Mouse (Mus musculus): ENCODE results near the gene Atp5c1.

- TF ChIP-seq CTCF (IDR thresholded peaks at IDR 0.05; ENCODE audit: low read depth, low read length), result no peak
- TF ChIP-seq POLR2A (IDR thresholded peaks at IDR 0.05; ENCODE audit: borderline replicate concordance, low read depth, low read length), result no peak
Measured at GRCm38 (mm10) chr2:10009671-10010254, 70.5 kb downstream of the Atp5c1 start.

All from bone marrow macrophage, adult 2 months (primary cell).